Comparison of ENCODE assay signal across 8 mouse cellular contexts in the genomic region with DNA sequence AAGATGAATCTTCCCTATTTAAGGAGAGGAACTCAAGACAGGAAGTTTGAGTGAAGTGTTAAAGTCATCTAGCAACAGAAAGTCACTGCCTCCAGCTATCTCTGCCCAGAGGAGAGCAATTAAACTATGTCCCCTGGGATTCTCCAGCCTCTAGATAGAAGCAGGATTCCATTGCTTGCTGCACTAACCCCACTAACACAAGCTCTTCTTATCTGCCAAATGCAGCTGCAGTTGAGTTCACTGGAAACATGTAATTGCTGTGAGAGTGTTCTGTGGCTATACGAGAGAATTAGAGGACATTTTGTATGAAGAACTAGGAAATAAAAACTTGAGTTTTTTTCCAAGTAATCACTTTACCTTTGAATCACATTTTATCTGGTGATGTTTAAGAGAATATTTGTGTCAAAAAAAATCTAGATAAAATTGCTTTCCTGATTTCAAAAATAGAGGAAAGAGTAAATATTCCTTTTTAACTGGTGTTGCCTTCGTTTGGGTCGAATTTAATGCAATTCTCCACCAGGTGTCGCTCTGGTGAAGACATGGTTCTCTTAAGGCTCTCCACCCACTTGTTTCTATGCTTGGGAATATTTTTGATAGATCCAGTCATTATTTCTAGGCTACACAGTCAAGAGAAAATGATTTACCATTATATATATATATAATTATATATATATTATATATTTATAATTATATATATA.
DNase-seq lines count a peak whose midpoint lies in the region; ATAC-seq and TF ChIP-seq lines count a peak whose summit lies in the region.

No protein-coding gene starts in this region.

- no peak for TF ChIP-seq EP300 in stomach, postnatal 0 days (optimal IDR thresholded peaks at IDR 0.05)

- no peaks in the 10 kb centered on the region for H3K27me3 ChIP-seq in kidney, postnatal 0 days (ENCODE audit: insufficient read depth, low read length)
- no peaks in the 10 kb centered on the region for H3K27me3 ChIP-seq in stomach, postnatal 0 days (ENCODE audit: control insufficient read depth, insufficient read depth, low read length)

- H3K36me3 ChIP-seq in kidney, postnatal 0 days (ENCODE audit: insufficient read depth, low read length), result no peaks in the 10 kb centered on the region
- no peaks in the 10 kb centered on the region for H3K36me3 ChIP-seq in stomach, postnatal 0 days (ENCODE audit: control insufficient read depth, insufficient read depth, low read length)

- no peak overlapping the region for H3K9ac ChIP-seq in kidney, postnatal 0 days (ENCODE audit: low read depth, low read length)
- H3K9ac ChIP-seq in stomach, postnatal 0 days (ENCODE audit: low read length), result no peak overlapping the region

- peak; percentile 41 for DNase-seq in kidney, postnatal 0 days (ENCODE audit: low spot score)
- no peak for DNase-seq in kidney, adult 18-20 months
- peak; percentile 7 for DNase-seq in NIH3T3 (ENCODE audit: low read depth)
- DNase-seq in embryo, embryonic 11 days, result peak; percentile 55
- peak; percentile 9 to 57 for DNase-seq in kidney, postnatal 36 days
- DNase-seq in stomach, postnatal 0 days (ENCODE audit: low spot score), result peak; percentile 59
- DNase-seq in testis, postnatal 14 days (ENCODE audit: low spot score), result no peak
- no peak for DNase-seq in right cerebral cortex, postnatal 36 days (ENCODE audit: low spot score in 2 of 2)

- H3K9me3 ChIP-seq in kidney, postnatal 0 days (replicated peaks; ENCODE audit: low read length), result no peaks in the 10 kb centered on the region
- no peaks in the 10 kb centered on the region for H3K9me3 ChIP-seq in stomach, postnatal 0 days (ENCODE audit: control insufficient read depth, low read length)

- H3K4me3 ChIP-seq in kidney, postnatal 0 days (replicated peaks; ENCODE audit: low read depth, low read length), result no peak overlapping the region
- H3K4me3 ChIP-seq in stomach, postnatal 0 days (ENCODE audit: low read depth, low read length), result no peak overlapping the region

- H3K27ac ChIP-seq in kidney, postnatal 0 days, result no peak overlapping the region
- H3K27ac ChIP-seq in stomach, postnatal 0 days (replicated peaks), result no peak overlapping the region

- peak; percentile 64 for TF ChIP-seq CTCF in kidney, postnatal 0 days (IDR thresholded peaks at IDR 0.05; ENCODE audit: low read depth)
- TF ChIP-seq CTCF in stomach, postnatal 0 days (IDR thresholded peaks at IDR 0.05; ENCODE audit: low read depth), result peak; percentile 75

- no peaks in the 10 kb centered on the region for H3K4me1 ChIP-seq in kidney, postnatal 0 days (replicated peaks; ENCODE audit: insufficient read depth, low read length)
- H3K4me1 ChIP-seq in stomach, postnatal 0 days (replicated peaks; ENCODE audit: control insufficient read depth, insufficient read depth), result no peaks in the 10 kb centered on the region

- 49% methylated on average over 4 of the region's 4 CpGs for WGBS in kidney, postnatal 0 days
- 45% methylated on average over 4 of the region's 4 CpGs for WGBS in stomach, postnatal 0 days

- no peak for ATAC-seq in kidney, postnatal 0 days (replicated peaks; ENCODE audit: low FRiP score, low read depth)
- ATAC-seq in stomach, postnatal 0 days (ENCODE audit: low FRiP score, low TSS enrichment), result no peak

- no peak overlapping the region for H3K4me2 ChIP-seq in kidney, postnatal 0 days (ENCODE audit: low read length)
- H3K4me2 ChIP-seq in stomach, postnatal 0 days (replicated peaks; ENCODE audit: low read depth), result no peak overlapping the region

Comparison
In these comparisons a context has a peak if more than half of its experiments do, and no peak if none do; other contexts are left out.
1. DNase-seq: peak in kidney, postnatal 0 days (single experiment), NIH3T3 (single experiment), embryo, embryonic 11 days (single experiment), kidney, postnatal 36 days (2 of 2) and stomach, postnatal 0 days (single experiment); none in kidney, adult 18-20 months (single experiment), testis, postnatal 14 days (single experiment) and right cerebral cortex, postnatal 36 days (0 of 2).